Mouse (Mus musculus): Measurements from ENCODE around the gene Nrxn3.

Gene Nrxn3

GRCm38 (mm10) chr12:89198764-89199525 is 476.3 kb downstream of the Nrxn3 start:
- CTCF ChIA-PET, result no interaction called here

- CTCF ChIA-PET, result no interaction called here
These were observed 488.9 kb downstream of the Nrxn3 start for GRCm38 (mm10) chr12:89211608-89212007.

- CTCF ChIA-PET, result no interaction called here
These were observed 517.1 kb downstream of the Nrxn3 start for GRCm38 (mm10) chr12:89239826-89240225.

- CTCF ChIA-PET, result no interaction called here
These were observed 518.9 kb downstream of the Nrxn3 start for GRCm38 (mm10) chr12:89241554-89241953.

GRCm38 (mm10) chr12:89242476-89242875 is 519.8 kb downstream of the Nrxn3 start:
- CTCF ChIA-PET, result no interaction called here

GRCm38 (mm10) chr12:89255275-89255892 is 532.7 kb downstream of the Nrxn3 start:
- CTCF ChIA-PET, result no interaction called here

GRCm38 (mm10) chr12:89258879-89259278 is 536.2 kb downstream of the Nrxn3 start:
- CTCF ChIA-PET, result no interaction called here

GRCm38 (mm10) chr12:89260076-89260475 is 537.4 kb downstream of the Nrxn3 start:
- CTCF ChIA-PET, result interaction anchor here (0.6 kb wide), 1 partner anchor 278 kb away, joined by 3 read pairs; no protein-coding TSS in a partner anchor

- CTCF ChIA-PET, result no interaction called here
These were observed 539.6 kb downstream of the Nrxn3 start for GRCm38 (mm10) chr12:89262261-89262660.

- CTCF ChIA-PET, result no interaction called here
These were observed 560.0 kb downstream of the Nrxn3 start for GRCm38 (mm10) chr12:89282362-89283343.

GRCm38 (mm10) chr12:89284412-89284811 is 561.7 kb downstream of the Nrxn3 start:
- CTCF ChIA-PET, result no interaction called here

- CTCF ChIA-PET, result no interaction called here
These were observed 564.4 kb downstream of the Nrxn3 start for GRCm38 (mm10) chr12:89287037-89287436.

GRCm38 (mm10) chr12:89289589-89290274 is 567.1 kb downstream of the Nrxn3 start:
- CTCF ChIA-PET, result no interaction called here

GRCm38 (mm10) chr12:89290736-89291574 is 568.3 kb downstream of the Nrxn3 start:
- CTCF ChIA-PET, result no interaction called here

GRCm38 (mm10) chr12:89302011-89302410 is 579.3 kb downstream of the Nrxn3 start:
- CTCF ChIA-PET, result no interaction called here

GRCm38 (mm10) chr12:89310200-89310599 is 587.5 kb downstream of the Nrxn3 start:
- CTCF ChIA-PET, result no interaction called here

GRCm38 (mm10) chr12:89312586-89312985 is 589.9 kb downstream of the Nrxn3 start:
- CTCF ChIA-PET, result no interaction called here

GRCm38 (mm10) chr12:89325864-89326560 is 603.3 kb downstream of the Nrxn3 start:
- CTCF ChIA-PET, result no interaction called here

- CTCF ChIA-PET, result no interaction called here
These were observed 609.0 kb downstream of the Nrxn3 start for GRCm38 (mm10) chr12:89331474-89332263.
